Mouse (Mus musculus): ENCODE measurements around the gene Iqcf5. TPM values are rescaled to one million over a fixed set of nuclear protein-coding genes. Genes with fewer than 3 reads are reported as not detected.
A peak's percentile ranks its signal among the peaks of the same experiment; 100 is the strongest.

Gene Iqcf5
- total and polyA plus RNA-seq, 2 experiments = not detected

GRCm38 (mm10) chr9:106519433-106519832 lies 5.1 kb downstream of the Iqcf5 start:
- TF ChIP-seq POLR2A (IDR thresholded peaks at IDR 0.05; ENCODE audit: extremely low read depth, insufficient read depth, low read length) (no peak), CTCF (IDR thresholded peaks at IDR 0.05; ENCODE audit: low read depth, low read length) (no peak)
- WGBS = 75% methylated on average over 2 of the region's 2 CpGs

GRCm38 (mm10) chr9:106519909-106520308 lies 5.5 kb downstream of the Iqcf5 start:
- 74% methylated on average over 8 of the region's 8 CpGs for WGBS

More at GRCm38 (mm10) chr9:106519433-106519832, 5.1 kb downstream of the Iqcf5 start:
- H3K4me3 ChIP-seq (ENCODE audit: insufficient read depth, low read depth, low read length) = no peak overlapping the region
- no peaks in the 10 kb centered on the region for H3K4me1 ChIP-seq (ENCODE audit: control insufficient read depth, insufficient read depth, low read length)
- no peaks in the 10 kb centered on the region for H3K36me3 ChIP-seq (ENCODE audit: control insufficient read depth, insufficient read depth, low read length)
- H3K27ac ChIP-seq (replicated peaks; ENCODE audit: insufficient read depth, low read depth, low read length) = no peak overlapping the region
- no peak for DNase-seq (ENCODE audit: extremely low read depth, low read depth, low spot score)
- H3K9ac ChIP-seq (ENCODE audit: low read depth, low read length) = no peak overlapping the region
- no peaks in the 10 kb centered on the region for H3K79me2 ChIP-seq (ENCODE audit: control insufficient read depth, insufficient read depth, low read length)
- no peaks in the 10 kb centered on the region for H3K27me3 ChIP-seq (ENCODE audit: control insufficient read depth, insufficient read depth, low read length)

GRCm38 (mm10) chr9:106531833-106532232 lies 17.5 kb downstream of the Iqcf5 start:
- no peak overlapping the region for H3K4me3 ChIP-seq (ENCODE audit: insufficient read depth, low read depth, low read length)
- H3K79me2 ChIP-seq (ENCODE audit: control insufficient read depth, insufficient read depth, low read length) = no peaks in the 10 kb centered on the region
- no peaks in the 10 kb centered on the region for H3K36me3 ChIP-seq (ENCODE audit: control insufficient read depth, insufficient read depth, low read length)
- H3K27me3 ChIP-seq (ENCODE audit: control insufficient read depth, insufficient read depth, low read length) = no peaks in the 10 kb centered on the region
- peak; percentile 35 for DNase-seq (ENCODE audit: extremely low read depth, low read depth, low spot score)
- peak; percentile 92 for TF ChIP-seq CTCF (IDR thresholded peaks at IDR 0.05; ENCODE audit: low read depth, low read length)
- TF ChIP-seq POLR2A (IDR thresholded peaks at IDR 0.05; ENCODE audit: extremely low read depth, insufficient read depth, low read length) = no peak
- 40% methylated on average over 3 of the region's 3 CpGs for WGBS
- H3K27ac ChIP-seq (replicated peaks; ENCODE audit: insufficient read depth, low read depth, low read length) = no peak overlapping the region
- H3K9ac ChIP-seq (ENCODE audit: low read depth, low read length) = no peak overlapping the region
- H3K4me1 ChIP-seq (ENCODE audit: control insufficient read depth, insufficient read depth, low read length) = no peaks in the 10 kb centered on the region

More at GRCm38 (mm10) chr9:106519909-106520308, 5.5 kb downstream of the Iqcf5 start:
- Histone ChIP-seq H3K27ac (replicated peaks; ENCODE audit: insufficient read depth, low read depth, low read length) (no peak overlapping the region), H3K36me3 (ENCODE audit: control insufficient read depth, insufficient read depth, low read length) (no peaks in the 10 kb centered on the region), H3K27me3 (ENCODE audit: control insufficient read depth, insufficient read depth, low read length) (no peaks in the 10 kb centered on the region), H3K4me3 (ENCODE audit: insufficient read depth, low read depth, low read length) (no peak overlapping the region), H3K9ac (ENCODE audit: low read depth, low read length) (no peak overlapping the region), H3K4me1 (ENCODE audit: control insufficient read depth, insufficient read depth, low read length) (no peaks in the 10 kb centered on the region), H3K79me2 (ENCODE audit: control insufficient read depth, insufficient read depth, low read length) (no peaks in the 10 kb centered on the region)
- TF ChIP-seq POLR2A (IDR thresholded peaks at IDR 0.05; ENCODE audit: extremely low read depth, insufficient read depth, low read length) (no peak), CTCF (IDR thresholded peaks at IDR 0.05; ENCODE audit: low read depth, low read length) (no peak)
- no peak for DNase-seq (ENCODE audit: extremely low read depth, low read depth, low spot score)

DNA sequence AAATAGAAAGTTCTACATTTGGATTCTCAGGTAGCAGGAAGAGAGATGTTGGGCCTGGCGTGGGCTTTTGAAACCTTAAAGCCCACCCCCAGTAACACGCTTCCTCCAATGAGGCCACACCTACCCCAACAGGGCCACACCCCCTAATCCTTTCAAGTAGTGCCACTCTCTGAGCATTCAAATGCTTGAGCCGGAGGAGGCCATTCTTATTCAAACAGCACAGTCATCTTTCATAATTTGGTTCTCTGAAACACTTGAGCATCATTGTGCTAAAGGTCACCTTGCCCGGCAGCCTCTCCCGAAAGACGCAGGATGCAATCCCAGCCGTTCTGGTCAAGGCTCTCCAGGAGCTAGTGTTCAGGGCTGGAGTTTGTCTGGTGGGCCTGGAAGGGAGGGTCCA lies 19.9 kb downstream of the Iqcf5 start:
- H3K27ac ChIP-seq (replicated peaks; ENCODE audit: insufficient read depth, low read depth, low read length) = no peak overlapping the region
- no peak overlapping the region for H3K4me3 ChIP-seq (ENCODE audit: insufficient read depth, low read depth, low read length)
- H3K4me1 ChIP-seq (ENCODE audit: control insufficient read depth, insufficient read depth, low read length) = no peaks in the 10 kb centered on the region
- H3K79me2 ChIP-seq (ENCODE audit: control insufficient read depth, insufficient read depth, low read length) = no peaks in the 10 kb centered on the region
- 94% methylated on average over 7 of the region's 7 CpGs for WGBS
- DNase-seq (ENCODE audit: extremely low read depth, low read depth, low spot score) = no peak
- no peaks in the 10 kb centered on the region for H3K36me3 ChIP-seq (ENCODE audit: control insufficient read depth, insufficient read depth, low read length)
- no peak for TF ChIP-seq CTCF (IDR thresholded peaks at IDR 0.05; ENCODE audit: low read depth, low read length)
- no peak for TF ChIP-seq POLR2A (IDR thresholded peaks at IDR 0.05; ENCODE audit: extremely low read depth, insufficient read depth, low read length)
- H3K27me3 ChIP-seq (ENCODE audit: control insufficient read depth, insufficient read depth, low read length) = no peaks in the 10 kb centered on the region
- H3K9ac ChIP-seq (ENCODE audit: low read depth, low read length) = no peak overlapping the region

DNA sequence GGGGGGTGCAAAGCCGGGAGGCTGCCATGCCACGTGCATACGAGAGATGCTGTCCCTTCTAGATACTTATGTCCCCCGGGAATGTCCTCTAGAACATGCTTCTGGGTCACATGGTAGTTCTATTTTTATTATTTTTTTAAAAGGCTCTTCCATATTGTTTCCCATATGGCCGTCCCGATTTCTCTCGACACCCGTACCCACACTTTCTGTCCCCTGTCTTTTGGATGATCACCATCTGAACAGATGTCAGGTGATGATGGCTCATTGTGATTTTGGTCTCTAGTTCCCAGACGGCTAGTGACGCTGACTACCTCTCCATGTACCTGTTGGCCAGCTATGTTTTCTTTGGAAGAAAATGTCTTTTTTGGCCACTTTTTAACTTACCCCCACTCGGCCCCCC lies 20.6 kb downstream of the Iqcf5 start:
- Histone ChIP-seq H3K79me2 (ENCODE audit: control insufficient read depth, insufficient read depth, low read length) (no peaks in the 10 kb centered on the region), H3K27me3 (ENCODE audit: control insufficient read depth, insufficient read depth, low read length) (no peaks in the 10 kb centered on the region), H3K4me1 (ENCODE audit: control insufficient read depth, insufficient read depth, low read length) (no peaks in the 10 kb centered on the region), H3K27ac (replicated peaks; ENCODE audit: insufficient read depth, low read depth, low read length) (no peak overlapping the region), H3K36me3 (ENCODE audit: control insufficient read depth, insufficient read depth, low read length) (no peaks in the 10 kb centered on the region), H3K4me3 (ENCODE audit: insufficient read depth, low read depth, low read length) (no peak overlapping the region), H3K9ac (ENCODE audit: low read depth, low read length) (no peak overlapping the region)
- DNase-seq (ENCODE audit: extremely low read depth, low read depth, low spot score) = no peak
- 90% methylated on average over 11 of the region's 11 CpGs for WGBS
- TF ChIP-seq POLR2A (IDR thresholded peaks at IDR 0.05; ENCODE audit: extremely low read depth, insufficient read depth, low read length) (no peak), CTCF (IDR thresholded peaks at IDR 0.05; ENCODE audit: low read depth, low read length) (no peak)

- H3K36me3 ChIP-seq (ENCODE audit: control insufficient read depth, insufficient read depth, low read length) = no peaks in the 10 kb centered on the region
- no peaks in the 10 kb centered on the region for H3K4me1 ChIP-seq (ENCODE audit: control insufficient read depth, insufficient read depth, low read length)
Observed at GRCm38 (mm10) chr9:106561531-106561930, 47.2 kb downstream of the Iqcf5 start, which contains the start of gene Iqcf3. Gene Iqcf3, minus strand, starts transcription at chr9:106561631.

More at GRCm38 (mm10) chr9:106561531-106561930, 47.2 kb downstream of the Iqcf5 start, which contains the start of gene Iqcf3:
- H3K27ac ChIP-seq (replicated peaks; ENCODE audit: insufficient read depth, low read depth, low read length) = no peak within 1 kb of the TSS
- no peak within 1 kb of the TSS for H3K4me3 ChIP-seq (ENCODE audit: insufficient read depth, low read depth, low read length)
- H3K27me3 ChIP-seq (ENCODE audit: control insufficient read depth, insufficient read depth, low read length) = no peaks in the 10 kb centered on the region
- no peak for DNase-seq (ENCODE audit: extremely low read depth, low read depth, low spot score)
- no peak within 1 kb of the TSS for H3K9ac ChIP-seq (ENCODE audit: low read depth, low read length)
- TF ChIP-seq CTCF (IDR thresholded peaks at IDR 0.05; ENCODE audit: low read depth, low read length) (no peak), POLR2A (IDR thresholded peaks at IDR 0.05; ENCODE audit: extremely low read depth, insufficient read depth, low read length) (no peak)
- H3K79me2 ChIP-seq (ENCODE audit: control insufficient read depth, insufficient read depth, low read length) = no peaks in the 10 kb centered on the region
- 87% methylated on average over 5 of the region's 5 CpGs for WGBS
